In the genomic region with DNA sequence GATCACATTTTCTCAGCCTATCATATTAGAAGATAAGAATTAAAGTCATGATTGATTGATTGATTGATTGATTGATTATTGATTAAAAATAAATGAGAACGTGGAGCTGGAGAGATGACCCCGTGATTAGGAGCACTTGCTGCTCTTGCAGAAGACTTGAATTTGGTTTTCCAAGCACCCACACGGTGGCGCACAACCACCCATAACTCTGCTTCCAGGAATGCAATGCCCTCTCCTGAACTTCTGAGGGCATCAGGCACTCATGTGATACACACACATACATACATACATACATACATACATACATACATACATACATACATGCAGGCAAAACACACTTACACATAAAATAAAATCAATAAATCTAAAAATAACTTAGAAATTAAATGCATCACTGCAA, we compare ENCODE assay signal across 11 mouse cellular contexts. TPM values are rescaled to one million over a fixed set of nuclear protein-coding genes. Genes with fewer than 3 reads are reported as not detected.
DNase-seq lines count a peak whose midpoint lies in the region; ATAC-seq and TF ChIP-seq lines count a peak whose summit lies in the region.
"Had no signal": no experiment of that assay in that cellular context is flagged by ENCODE, and none has a peak within 500 bp of the region (broad histone marks: within the 10 kb centered on the region; RNA-seq: fewer than 3 reads in every experiment).

No protein-coding gene starts in this region.

- no peaks in the 10 kb centered on the region for H3K9me3 ChIP-seq in kidney, embryonic 16.5 days (ENCODE audit: low read length)
- H3K9me3 ChIP-seq in CH12.LX (replicated peaks; ENCODE audit: low read length): no peaks in the 10 kb centered on the region
- H3K9me3 ChIP-seq in liver, postnatal 0 days (ENCODE audit: low read length): no peaks in the 10 kb centered on the region
- H3K9me3 ChIP-seq in intestine, embryonic 15.5 days: no peaks in the 10 kb centered on the region
- H3K9me3 ChIP-seq: embryonic facial prominence, embryonic 15.5 days; limb, embryonic 12.5 days; stomach, embryonic 15.5 days had no signal

- peak; percentile 55 for TF ChIP-seq RAD21 in CH12.LX (IDR thresholded peaks at IDR 0.05; ENCODE audit: low read depth, low read length)

- H3K27me3 ChIP-seq in kidney, embryonic 16.5 days (ENCODE audit: insufficient read depth, low read length): no peaks in the 10 kb centered on the region
- H3K27me3 ChIP-seq in CH12.LX (replicated peaks): no peaks in the 10 kb centered on the region
- no peaks in the 10 kb centered on the region for H3K27me3 ChIP-seq in liver, postnatal 0 days (ENCODE audit: insufficient read depth, low read length)
- no peaks in the 10 kb centered on the region for H3K27me3 ChIP-seq in intestine, embryonic 15.5 days (replicated peaks)
- H3K27me3 ChIP-seq: embryonic facial prominence, embryonic 15.5 days; limb, embryonic 12.5 days; stomach, embryonic 15.5 days had no signal

- no peak overlapping the region for H3K4me3 ChIP-seq in kidney, embryonic 16.5 days (ENCODE audit: low read length)
- no peak overlapping the region for H3K4me3 ChIP-seq in CH12.LX (replicated peaks in 1 of 3; ENCODE audit: low read depth in 2 of 3, low read length in 2 of 3, poor library complexity in 1 of 3)
- no peak overlapping the region for H3K4me3 ChIP-seq in liver, postnatal 0 days (ENCODE audit: low read depth, low read length)
- H3K4me3 ChIP-seq in intestine, embryonic 15.5 days (replicated peaks): no peak overlapping the region
- H3K4me3 ChIP-seq: embryonic facial prominence, embryonic 15.5 days; limb, embryonic 12.5 days; stomach, embryonic 15.5 days had no signal

- TF ChIP-seq EP300 in CH12.LX (IDR thresholded peaks at IDR 0.05; ENCODE audit: low read length): no peak
- no peak for TF ChIP-seq EP300 in liver, postnatal 0 days (IDR thresholded peaks at IDR 0.05; ENCODE audit: low read depth)

- H3K9ac ChIP-seq in kidney, embryonic 16.5 days (replicated peaks; ENCODE audit: low read length): no peak overlapping the region
- H3K9ac ChIP-seq in CH12.LX (ENCODE audit: insufficient read depth, low read depth): no peak overlapping the region
- H3K9ac ChIP-seq in liver, postnatal 0 days (replicated peaks): no peak overlapping the region
- H3K9ac ChIP-seq in intestine, embryonic 15.5 days: no peak overlapping the region
- H3K9ac ChIP-seq: embryonic facial prominence, embryonic 15.5 days; limb, embryonic 12.5 days; stomach, embryonic 15.5 days had no signal

- in situ Hi-C loops in CH12.LX (cut with MboI; ENCODE audit: low pct_ligation_motif_present, low pct_unique_long_range_greater_than_20kb, low sequenced_read_pairs): loop anchor here (25.0 kb wide), 2 partner anchors 914 to 1089 kb away; no protein-coding TSS in a partner anchor

- no peak overlapping the region for H3K4me2 ChIP-seq in kidney, embryonic 16.5 days (replicated peaks; ENCODE audit: low read depth, low read length)
- H3K4me2 ChIP-seq in CH12.LX (ENCODE audit: insufficient read depth, low read depth, poor library complexity, severe bottlenecking): no peak overlapping the region
- H3K4me2 ChIP-seq in liver, postnatal 0 days (ENCODE audit: low read depth, low read length): no peak overlapping the region
- no peak overlapping the region for H3K4me2 ChIP-seq in intestine, embryonic 15.5 days (replicated peaks)
- H3K4me2 ChIP-seq: embryonic facial prominence, embryonic 15.5 days; limb, embryonic 12.5 days; stomach, embryonic 15.5 days had no signal

- DNase-seq in kidney, adult 11 months: peak; percentile 9
- no peak for DNase-seq in CH12.LX (ENCODE audit: extremely low read depth)
- peak; percentile 28 for DNase-seq in adrenal gland, postnatal 25 days
- no peak for DNase-seq in liver, postnatal 0 days
- no peak for DNase-seq in urinary bladder, postnatal 10 days (ENCODE audit: low spot score)

- no peaks in the 10 kb centered on the region for H3K36me3 ChIP-seq in kidney, embryonic 16.5 days (ENCODE audit: insufficient read depth, low read length)
- H3K36me3 ChIP-seq in CH12.LX (replicated peaks in 1 of 2; ENCODE audit: control insufficient read depth in 1 of 2, insufficient read depth in 1 of 2, low read length in 1 of 2): peaks cover 16 to 47% of the 10 kb centered on the region in 2 experiments
- H3K36me3 ChIP-seq in liver, postnatal 0 days (replicated peaks; ENCODE audit: insufficient read depth, low read length): no peaks in the 10 kb centered on the region
- H3K36me3 ChIP-seq in intestine, embryonic 15.5 days: no peaks in the 10 kb centered on the region
- H3K36me3 ChIP-seq: embryonic facial prominence, embryonic 15.5 days; stomach, embryonic 15.5 days had no signal

- H3K79me2 ChIP-seq in CH12.LX (replicated peaks; ENCODE audit: control insufficient read depth, extremely low read depth, insufficient read depth, poor library complexity, severe bottlenecking): no peaks in the 10 kb centered on the region

- TF ChIP-seq CTCF in CH12.LX (conservative IDR thresholded peaks at IDR 0.05 in 1 of 2, IDR thresholded peaks at IDR 0.05 in 1 of 2; ENCODE audit: low read depth in 2 of 2, low read length in 2 of 2): peak in 1 of 2 experiments; percentile 76; a peak in 2 of 4 replicates
- TF ChIP-seq CTCF in liver, postnatal 0 days (IDR thresholded peaks at IDR 0.05; ENCODE audit: low read depth): peak; percentile 49

- WGBS in kidney, embryonic 16.5 days: 69% methylated on average over 4 of the region's 4 CpGs
- WGBS in liver, postnatal 0 days (ENCODE audit: insufficient replicate concordance): 53% methylated on average over 4 of the region's 4 CpGs
- WGBS in intestine, embryonic 15.5 days: 69% methylated on average over 4 of the region's 4 CpGs

- no peak for TF ChIP-seq POLR2A in CH12.LX (IDR thresholded peaks at IDR 0.05; ENCODE audit: low read depth, low read length)

- H3K4me1 ChIP-seq in kidney, embryonic 16.5 days (ENCODE audit: insufficient read depth, low read length): no peaks in the 10 kb centered on the region
- peaks cover 0 to 44% of the 10 kb centered on the region in 2 experiments; a peak in 2 of 4 replicates for H3K4me1 ChIP-seq in CH12.LX (ENCODE audit: control insufficient read depth in 1 of 2, insufficient read depth in 2 of 2)
- H3K4me1 ChIP-seq in liver, postnatal 0 days (ENCODE audit: insufficient read depth): no peaks in the 10 kb centered on the region
- no peaks in the 10 kb centered on the region for H3K4me1 ChIP-seq in intestine, embryonic 15.5 days (replicated peaks)
- H3K4me1 ChIP-seq: embryonic facial prominence, embryonic 15.5 days; limb, embryonic 12.5 days; stomach, embryonic 15.5 days had no signal

- no peak for ATAC-seq in kidney, embryonic 16.5 days (ENCODE audit: low FRiP score, low TSS enrichment)
- ATAC-seq in liver, postnatal 0 days: no peak
- no peak for ATAC-seq in erythroblast, adult 5-6 weeks (replicated peaks; ENCODE audit: low FRiP score, poor library complexity, severe bottlenecking)
- ATAC-seq in intestine, embryonic 15.5 days: no peak

- H3K27ac ChIP-seq in kidney, embryonic 16.5 days (ENCODE audit: low read length): no peak overlapping the region
- H3K27ac ChIP-seq in CH12.LX (ENCODE audit: insufficient read depth, low read depth): no peak overlapping the region
- no peak overlapping the region for H3K27ac ChIP-seq in liver, postnatal 0 days (ENCODE audit: low read depth)
- no peak overlapping the region for H3K27ac ChIP-seq in intestine, embryonic 15.5 days
- H3K27ac ChIP-seq: embryonic facial prominence, embryonic 15.5 days; limb, embryonic 12.5 days; stomach, embryonic 15.5 days had no signal

- dilution Hi-C loops in CH12.LX (cut with MboI; ENCODE audit: extremely low pct_ligation_motif_present, extremely low pct_unique_long_range_greater_than_20kb, low sequenced_read_pairs): no loop called here

TF ChIP-seq in CH12.LX, 34 proteins besides CTCF, POLR2A, EP300 and RAD21:
- TF ChIP-seq PAX5 (IDR thresholded peaks at IDR 0.05; ENCODE audit: low read length) (no peak), ZNF384 (IDR thresholded peaks at IDR 0.05; ENCODE audit: low read depth, low read length) (peak; percentile 72), SMC3 (IDR thresholded peaks at IDR 0.05; ENCODE audit: low read depth, low read length) (peak; percentile 82)

RNA-seq across cellular contexts. Expression of a gene that starts 45.6 kb away (rescaled TPM):
- polyA plus RNA-seq in kidney, embryonic 16.5 days (2015; fragmentation: Nextera tagmentation; extraction: Ambion mirVana): 0.91 and 0.94 TPM in 2 replicates
- total RNA-seq in CH12.LX (2012; rRNA removed) (10.5 and 12.5 TPM in 2 replicates), CH12.LX (2014; rRNA removed) (12.3 and 13.9 TPM in 2 replicates)
- 34.9 and 36.6 TPM in 2 replicates for polyA plus RNA-seq in CH12.LX (2012; ENCODE audit: insufficient read length, low read depth)
- 0.85 TPM in 1 of 2 replicates, not detected in the other for total RNA-seq in adrenal gland, postnatal 25 days (2021)
- polyA plus RNA-seq in liver, postnatal 0 days (2015; fragmentation: Nextera tagmentation; extraction: Ambion mirVana): 0.24 and 0.27 TPM in 2 replicates
- total RNA-seq in erythroblast, adult 5-6 weeks (2015; ENCODE audit: low replicate concordance): 0.58 and 3.1 TPM in 2 replicates
- total RNA-seq in erythroblast, adult 5-6 weeks (2017; ENCODE audit: low replicate concordance): 2.8 and 4.2 TPM in 2 replicates
- polyA plus RNA-seq in intestine, embryonic 15.5 days (2015; fragmentation: Nextera tagmentation; extraction: Ambion mirVana): 0.30 and 0.39 TPM in 2 replicates

Comparison
In these comparisons a context has a peak if more than half of its experiments do, and no peak if none do; other contexts are left out.
1. DNase-seq: peak in kidney, adult 11 months (single experiment) and adrenal gland, postnatal 25 days (single experiment); none in CH12.LX (single experiment), liver, postnatal 0 days (single experiment) and urinary bladder, postnatal 10 days (single experiment).
2. RNA of a gene that starts 45.6 kb away (polyA plus RNA-seq): 34.9 to 36.6 TPM in CH12.LX; 0.91 to 0.94 TPM in kidney, embryonic 16.5 days, 0.30 to 0.39 TPM in intestine, embryonic 15.5 days and 0.24 to 0.27 TPM in liver, postnatal 0 days; every median in the first group is over 10 times any median in the second.